26 mouse cellular contexts compared by ENCODE assay signal in genomic region chr8:108800357-108800756, GRCm38 (mm10).
"Had no signal": no experiment of that assay in that cellular context is flagged by ENCODE, and none has a peak within 500 bp of the region (broad histone marks: within the 10 kb centered on the region; RNA-seq: fewer than 3 reads in every experiment).

No protein-coding gene starts in this region.

- ATAC-seq: hindbrain, embryonic 16.5 days; inflammation-experienced regulatory T-cells, adult 6 months; intestine, embryonic 15.5 days; intestine, postnatal 0 days had no signal

- H3K9me3 ChIP-seq: heart, embryonic 10.5 days; heart, embryonic 13.5 days; heart, embryonic 15.5 days; hindbrain, embryonic 12.5 days; intestine, embryonic 15.5 days; limb, embryonic 10.5 days; liver, embryonic 13.5 days; liver, embryonic 15.5 days had no signal

- H3K4me3 ChIP-seq: gastrocnemius, adult 2 months; heart, embryonic 10.5 days; heart, embryonic 13.5 days; heart, embryonic 15.5 days; hindbrain, embryonic 10.5 days; hindbrain, embryonic 12.5 days; intestine, embryonic 15.5 days; layer of hippocampus, adult 2 months; left cerebral cortex, adult 2 months; limb, embryonic 10.5 days; limb, embryonic 12.5 days; liver, embryonic 13.5 days; liver, embryonic 15.5 days had no signal

- H3K27me3 ChIP-seq: heart, embryonic 13.5 days; heart, embryonic 15.5 days; hindbrain, embryonic 12.5 days; intestine, embryonic 15.5 days; limb, embryonic 12.5 days; liver, embryonic 13.5 days; liver, embryonic 15.5 days had no signal

- DNase-seq: gastrocnemius, adult 2 months; gastrocnemius, postnatal 10 days; gastrocnemius, postnatal 25 days; heart, adult 18-20 months; heart, postnatal 4 days; kidney, adult 18-20 months; kidney, adult 8-10 months; kidney, postnatal 10 days; kidney, postnatal 25 days; kidney, postnatal 4 days; liver; liver, embryonic 13.5 days had no signal
